Mouse (Mus musculus) midbrain, embryonic 16.5 days (tissue): ENCODE results near the gene Sostdc1. TPM values are rescaled to one million over a fixed set of nuclear protein-coding genes. Genes with fewer than 3 reads are reported as not detected.

ENCODE experiments used
- ATAC-seq: fragments of 200-750 bp; cut with Nextera tagmentation; 2 replicates; pipeline ENCODE4 v1.8.0; 2017; ENCODE audit warnings: moderate TSS enrichment
- H3K27ac ChIP-seq: fragments of 300-500 bp; sonication (generic); 2 replicates; pipeline ENCODE4 v1.5.1; 2014; ENCODE audit warnings: mild to moderate bottlenecking, low read length, mixed read lengths
- H3K27me3 ChIP-seq: fragments of 300-500 bp; sonication (generic); 2 replicates; pipeline ENCODE4 v1.6.1; 2014; ENCODE audit warnings: low read depth, low read length, mixed read lengths; ENCODE audit not compliant: control insufficient read depth, insufficient read depth
- H3K36me3 ChIP-seq: fragments of 300-500 bp; sonication (generic); 2 replicates; pipeline ENCODE4 v1.6.1; 2014; ENCODE audit warnings: mild to moderate bottlenecking, low read length, moderate library complexity, mixed read lengths; ENCODE audit not compliant: control insufficient read depth, insufficient read depth
- H3K4me1 ChIP-seq: fragments of 300-500 bp; sonication (generic); 2 replicates; pipeline ENCODE4 v1.6.1; 2014; ENCODE audit warnings: mild to moderate bottlenecking, low read length, mixed read lengths; ENCODE audit not compliant: control insufficient read depth, insufficient read depth
- H3K4me2 ChIP-seq: fragments of 300-500 bp; sonication (generic); 2 replicates; pipeline ENCODE4 v1.6.1; 2014; ENCODE audit warnings: mild to moderate bottlenecking, low read length, mixed read lengths
- H3K4me3 ChIP-seq: fragments of 300-500 bp; sonication (generic); 2 replicates; pipeline ENCODE4 v1.5.1; 2014; ENCODE audit warnings: low read depth, mild to moderate bottlenecking, low read length, moderate library complexity, mixed read lengths
- H3K9ac ChIP-seq: fragments of 300-500 bp; sonication (generic); 2 replicates; pipeline ENCODE4 v1.6.1; 2014; ENCODE audit warnings: low read depth, low read length, mixed read lengths
- H3K9me3 ChIP-seq: fragments of 300-500 bp; sonication (generic); replicated peaks from 2 replicates; pipeline ENCODE4 v1.6.1; 2014; ENCODE audit warnings: mild to moderate bottlenecking, low read length, mixed read lengths; ENCODE audit not compliant: control insufficient read depth, poor library complexity, severe bottlenecking
- WGBS: fragments of 180-500 bp; shearing (Covaris S2); extraction: QIAGEN DNeasy Blood & Tissue Kit; methylation state at CpG from one replicate; pipeline ENCODE4 v1.1.7; 2014; 5-methylcytosine and 5-hydroxymethylcytosine counted together
- polyA plus RNA-seq: library from polyadenylated mRNA; unstranded; fragments of >200 nt; fragmentation: Nextera tagmentation; extraction: Ambion mirVana; gene quantifications from 2 replicates; pipeline ENCODE4 v1.2.1, GENCODE M21; 2015

Sostdc1 gene
- 11.9 and 13.0 TPM in 2 replicates for polyA plus RNA-seq

GRCm38 (mm10) chr12:36313916-36314315 is at the start of gene Sostdc1:
TSS of gene Sostdc1 (plus strand) at chr12:36314139.
- ATAC-seq: no peak; the same call in 1 of the 2 replicates
- Histone ChIP-seq H3K27ac (no peak within 1 kb of the TSS), H3K9me3 (no peaks in the 10 kb centered on the region), H3K27me3 (no peaks in the 10 kb centered on the region), H3K9ac (no peak within 1 kb of the TSS), H3K36me3 (no peaks in the 10 kb centered on the region), H3K4me3 (peak within 1 kb of the TSS; percentile 19), H3K4me1 (peaks cover 11% of the 10 kb centered on the region; the same call in 1 of the 2 replicates), H3K4me2 (peak within 1 kb of the TSS; percentile 48)
- WGBS: 6% methylated on average over 7 of the region's 7 CpGs

GRCm38 (mm10) chr12:36267670-36268246 is 46.2 kb upstream of the Sostdc1 start:
- no peak for ATAC-seq

GRCm38 (mm10) chr12:36274823-36275222 is 39.1 kb upstream of the Sostdc1 start:
- Histone ChIP-seq H3K4me2 (no peak overlapping the region), H3K36me3 (no peaks in the 10 kb centered on the region), H3K27ac (no peak overlapping the region), H3K9me3 (no peaks in the 10 kb centered on the region), H3K4me3 (no peak overlapping the region), H3K9ac (no peak overlapping the region), H3K27me3 (no peaks in the 10 kb centered on the region), H3K4me1 (no peaks in the 10 kb centered on the region)
- no peak for ATAC-seq
- 78% methylated on average over 3 of the region's 3 CpGs for WGBS

More at GRCm38 (mm10) chr12:36267670-36268246, 46.2 kb upstream of the Sostdc1 start:
- no peak overlapping the region for H3K27ac ChIP-seq
- H3K4me2 ChIP-seq: no peak overlapping the region
- H3K9ac ChIP-seq: no peak overlapping the region
- no peaks in the 10 kb centered on the region for H3K36me3 ChIP-seq
- no peaks in the 10 kb centered on the region for H3K4me1 ChIP-seq
- no peaks in the 10 kb centered on the region for H3K27me3 ChIP-seq
- H3K4me3 ChIP-seq: no peak overlapping the region
- 91% methylated on average over 8 of the region's 8 CpGs for WGBS
- H3K9me3 ChIP-seq: no peaks in the 10 kb centered on the region

- 87% methylated on average over 8 of the region's 8 CpGs for WGBS
- no peak for ATAC-seq
- H3K9me3 ChIP-seq: no peaks in the 10 kb centered on the region
- no peak overlapping the region for H3K4me3 ChIP-seq
- no peak overlapping the region for H3K27ac ChIP-seq
- H3K36me3 ChIP-seq: no peaks in the 10 kb centered on the region
- no peak overlapping the region for H3K4me2 ChIP-seq
- no peaks in the 10 kb centered on the region for H3K4me1 ChIP-seq
- H3K9ac ChIP-seq: no peak overlapping the region
- H3K27me3 ChIP-seq: no peaks in the 10 kb centered on the region
These were observed 24.3 kb upstream of the Sostdc1 start for GRCm38 (mm10) chr12:36289634-36290033.

- H3K9ac ChIP-seq: no peak overlapping the region
- WGBS: 84% methylated on average over 4 of the region's 4 CpGs
- no peak overlapping the region for H3K27ac ChIP-seq
- no peaks in the 10 kb centered on the region for H3K4me1 ChIP-seq
- H3K27me3 ChIP-seq: no peaks in the 10 kb centered on the region
- no peaks in the 10 kb centered on the region for H3K36me3 ChIP-seq
- H3K4me2 ChIP-seq: no peak overlapping the region
- ATAC-seq: no peak
- no peak overlapping the region for H3K4me3 ChIP-seq
- H3K9me3 ChIP-seq: no peaks in the 10 kb centered on the region
These were observed 23.5 kb upstream of the Sostdc1 start for GRCm38 (mm10) chr12:36290465-36290864.

- no peak overlapping the region for H3K4me2 ChIP-seq
- H3K4me1 ChIP-seq: no peaks in the 10 kb centered on the region
- no peak overlapping the region for H3K27ac ChIP-seq
- no peaks in the 10 kb centered on the region for H3K9me3 ChIP-seq
- 84% methylated on average over 6 of the region's 6 CpGs for WGBS
- no peaks in the 10 kb centered on the region for H3K36me3 ChIP-seq
- H3K27me3 ChIP-seq: no peaks in the 10 kb centered on the region
- H3K4me3 ChIP-seq: no peak overlapping the region
- ATAC-seq: no peak
- no peak overlapping the region for H3K9ac ChIP-seq
These were observed 22.6 kb upstream of the Sostdc1 start for GRCm38 (mm10) chr12:36291346-36291745.

GRCm38 (mm10) chr12:36302326-36302725 is 11.6 kb upstream of the Sostdc1 start:
- no peaks in the 10 kb centered on the region for H3K36me3 ChIP-seq
- ATAC-seq: no peak
- H3K27ac ChIP-seq: no peak overlapping the region
- H3K4me3 ChIP-seq: no peak overlapping the region
- no peaks in the 10 kb centered on the region for H3K27me3 ChIP-seq
- H3K4me2 ChIP-seq: no peak overlapping the region
- no peak overlapping the region for H3K9ac ChIP-seq
- H3K4me1 ChIP-seq: no peaks in the 10 kb centered on the region
- no peaks in the 10 kb centered on the region for H3K9me3 ChIP-seq
- 85% methylated on average over 12 of the region's 12 CpGs for WGBS

- H3K9ac ChIP-seq: no peak overlapping the region
- H3K4me2 ChIP-seq: no peak overlapping the region
- H3K36me3 ChIP-seq: no peaks in the 10 kb centered on the region
- H3K27ac ChIP-seq: no peak overlapping the region
- H3K4me1 ChIP-seq: no peaks in the 10 kb centered on the region
- H3K27me3 ChIP-seq: no peaks in the 10 kb centered on the region
- H3K9me3 ChIP-seq: no peaks in the 10 kb centered on the region
- no peak for ATAC-seq
- H3K4me3 ChIP-seq: no peak overlapping the region
- WGBS: 80% methylated on average over 8 of the region's 8 CpGs
These were observed 10.9 kb upstream of the Sostdc1 start for GRCm38 (mm10) chr12:36302905-36303642.

- no peak overlapping the region for H3K27ac ChIP-seq
- H3K4me3 ChIP-seq: no peak overlapping the region
- no peak overlapping the region for H3K9ac ChIP-seq
- H3K27me3 ChIP-seq: no peaks in the 10 kb centered on the region
- H3K9me3 ChIP-seq: no peaks in the 10 kb centered on the region
- H3K4me1 ChIP-seq: peaks cover 2% of the 10 kb centered on the region; the same call in 1 of the 2 replicates
- no peaks in the 10 kb centered on the region for H3K36me3 ChIP-seq
- no peak overlapping the region for H3K4me2 ChIP-seq
- no peak for ATAC-seq
- WGBS: 85% methylated on average over 6 of the region's 6 CpGs
These were observed 5.1 kb upstream of the Sostdc1 start for GRCm38 (mm10) chr12:36308737-36309420.
